Mouse (Mus musculus): ENCODE results near the gene Snrk.

The Snrk gene

GRCm38 (mm10) chr9:122183074-122183473 is 66.0 kb downstream of the Snrk start:
- DNase-seq (ENCODE audit: low spot score) = no peak

GRCm38 (mm10) chr9:122184329-122184728 is 67.3 kb downstream of the Snrk start:
- DNase-seq (ENCODE audit: low spot score) = no peak

- DNase-seq (ENCODE audit: low spot score) = peak; percentile 56
Observed at GRCm38 (mm10) chr9:122185061-122185460, 68.0 kb downstream of the Snrk start.

GRCm38 (mm10) chr9:122185953-122186352 is 68.9 kb downstream of the Snrk start:
- no peak for DNase-seq (ENCODE audit: low spot score)

- no peak for DNase-seq (ENCODE audit: low spot score)
Observed at GRCm38 (mm10) chr9:122186643-122187226, 69.7 kb downstream of the Snrk start.

- DNase-seq (ENCODE audit: low spot score) = no peak
Observed at GRCm38 (mm10) chr9:122187451-122187921, 70.4 kb downstream of the Snrk start.

GRCm38 (mm10) chr9:122188724-122189123 is 71.7 kb downstream of the Snrk start:
- DNase-seq (ENCODE audit: low spot score) = no peak

- no peak for DNase-seq (ENCODE audit: low spot score)
Observed at GRCm38 (mm10) chr9:122193361-122193760, 76.3 kb downstream of the Snrk start.

- DNase-seq (ENCODE audit: low spot score) = no peak
Observed at GRCm38 (mm10) chr9:122193823-122194222, 76.8 kb downstream of the Snrk start.

- DNase-seq (ENCODE audit: low spot score) = no peak
Observed at GRCm38 (mm10) chr9:122195042-122195682, 78.1 kb downstream of the Snrk start.

- no peak for DNase-seq (ENCODE audit: low spot score)
Observed at GRCm38 (mm10) chr9:122197021-122197420, 80.0 kb downstream of the Snrk start.

- DNase-seq (ENCODE audit: low spot score) = no peak
Observed at GRCm38 (mm10) chr9:122198621-122199020, 81.6 kb downstream of the Snrk start.

GRCm38 (mm10) chr9:122199253-122199652 is 82.2 kb downstream of the Snrk start:
- DNase-seq (ENCODE audit: low spot score) = no peak

GRCm38 (mm10) chr9:122204508-122204907 is 87.4 kb downstream of the Snrk start:
- no peak for DNase-seq (ENCODE audit: low spot score)

GRCm38 (mm10) chr9:122205543-122206200 is 88.6 kb downstream of the Snrk start:
- DNase-seq (ENCODE audit: low spot score) = no peak

- DNase-seq (ENCODE audit: low spot score) = no peak
Observed at GRCm38 (mm10) chr9:122208311-122208710, 91.2 kb downstream of the Snrk start.

- no peak for DNase-seq (ENCODE audit: low spot score)
Observed at GRCm38 (mm10) chr9:122215118-122215517, 98.1 kb downstream of the Snrk start.

GRCm38 (mm10) chr9:122216945-122217529 is 100.0 kb downstream of the Snrk start:
- DNase-seq (ENCODE audit: low spot score) = no peak
